Mouse (Mus musculus): ENCODE measurements around the gene Klf11. TPM values are rescaled to one million over a fixed set of nuclear protein-coding genes. Genes with fewer than 3 reads are reported as not detected.

Gene Klf11
- polyA plus RNA-seq, 1 experiment from 2014 or later: 14.3 TPM

DNA sequence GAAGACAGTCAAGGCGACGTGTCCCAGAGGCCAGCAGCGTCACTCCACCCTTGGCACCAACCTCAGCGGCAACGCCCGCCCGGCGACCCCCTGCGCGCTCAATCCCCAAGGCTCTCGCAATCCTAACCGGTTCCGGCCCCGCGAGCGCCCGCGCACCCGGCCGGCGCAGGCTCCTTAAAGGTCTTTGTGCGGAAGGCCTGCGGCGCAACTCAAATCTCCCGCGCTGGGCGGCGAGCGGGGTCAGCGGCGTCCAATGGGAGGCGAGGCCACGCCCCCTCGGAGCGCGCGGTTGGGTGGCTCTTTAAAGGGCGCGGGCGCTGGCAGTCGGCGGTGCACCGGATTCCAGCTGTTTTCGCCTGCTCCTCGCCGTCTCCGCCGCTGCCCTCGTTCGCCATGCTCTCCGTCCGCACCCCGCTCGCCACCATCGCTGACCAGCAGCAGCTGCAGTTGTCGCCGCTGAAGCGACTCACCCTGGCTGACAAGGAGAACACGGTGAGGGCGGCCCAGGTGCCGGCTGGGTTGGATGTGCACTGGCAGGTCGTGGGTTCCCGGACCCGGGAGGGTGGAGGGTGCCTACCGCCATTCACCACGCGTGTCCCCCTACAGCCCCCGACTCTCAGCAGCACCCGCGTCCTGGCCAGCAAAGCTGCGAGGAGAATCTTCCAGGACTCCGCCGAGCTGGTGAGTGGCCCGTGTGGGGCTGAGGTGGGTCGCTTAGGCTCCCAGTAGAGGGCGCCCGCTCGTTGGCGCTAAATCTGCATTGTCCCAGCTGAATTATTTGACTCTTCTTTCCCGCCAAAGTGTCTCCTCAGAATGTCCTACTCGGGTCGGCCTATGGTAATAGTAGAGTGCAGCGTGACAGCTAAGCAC is 57.1 kb downstream of the Klf11 start, which contains the start of gene Rrm2:
TSS of gene Rrm2 (plus strand) at position 288 of the 870 bp plus-strand sequence.
- Histone ChIP-seq H3K9me3 (no peaks in the 10 kb centered on the region), H3K9ac (peak within 1 kb of the TSS; percentile 80), H3K36me3 (no peaks in the 10 kb centered on the region), H3K4me2 (peak within 1 kb of the TSS; percentile 93), H3K27ac (replicated peaks) (peak within 1 kb of the TSS; percentile 81), H3K4me3 (peak within 1 kb of the TSS; percentile 93), H3K27me3 (peaks cover 9% of the 10 kb centered on the region), H3K4me1 (replicated peaks) (peaks cover 21% of the 10 kb centered on the region)
- peak; percentile 89 for ATAC-seq (ENCODE audit: low FRiP score, low read depth)
- 0% methylated on average over 65 of the region's 83 CpGs for WGBS

DNA sequence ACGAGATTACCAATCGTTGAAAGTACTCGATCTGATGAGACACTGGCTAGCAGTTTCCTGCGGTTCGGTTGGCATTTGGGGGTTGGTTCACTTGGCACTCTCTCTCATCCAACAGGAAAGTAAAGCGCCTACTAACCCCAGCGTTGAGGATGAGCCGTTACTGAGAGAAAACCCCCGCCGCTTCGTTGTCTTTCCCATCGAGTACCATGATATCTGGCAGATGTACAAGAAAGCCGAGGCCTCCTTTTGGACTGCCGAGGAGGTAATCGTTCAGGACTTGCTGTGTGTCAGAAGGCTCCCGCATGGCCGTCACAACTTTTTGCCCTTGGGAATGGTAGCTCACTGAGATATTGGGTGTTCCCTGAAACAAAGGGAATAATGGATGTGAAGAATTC is 57.7 kb downstream of the Klf11 start:
- Histone ChIP-seq H3K36me3 (no peaks in the 10 kb centered on the region), H3K9me3 (no peaks in the 10 kb centered on the region), H3K27ac (replicated peaks) (no peak overlapping the region), H3K9ac (peak overlapping the region; percentile 80), H3K27me3 (peaks cover 9% of the 10 kb centered on the region), H3K4me1 (replicated peaks) (peaks cover 21% of the 10 kb centered on the region), H3K4me3 (peak overlapping the region; percentile 93), H3K4me2 (peak overlapping the region; percentile 93)
- no peak for ATAC-seq (ENCODE audit: low FRiP score, low read depth)
- WGBS: under 1% methylated on average over 17 of the region's 17 CpGs

DNA sequence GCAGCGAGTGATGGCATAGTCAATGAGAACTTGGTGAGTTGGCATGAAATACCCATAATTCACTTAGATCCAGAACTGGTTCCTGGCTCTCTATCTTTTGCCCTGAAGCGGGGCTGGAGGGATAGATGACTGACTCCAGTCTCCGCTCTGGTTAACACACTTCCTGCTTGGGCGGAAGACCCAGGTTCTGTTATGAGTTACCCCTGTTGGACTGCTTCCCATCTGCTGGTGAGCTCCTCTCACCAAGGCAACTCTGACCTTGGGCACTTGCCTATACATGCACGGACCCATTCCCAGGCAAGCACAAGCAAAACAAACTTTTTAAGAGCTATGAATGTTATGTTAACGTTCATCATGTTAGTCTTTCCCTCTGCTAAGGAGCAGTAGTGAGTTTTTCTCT is 58.3 kb downstream of the Klf11 start:
- no peak overlapping the region for H3K9ac ChIP-seq
- no peaks in the 10 kb centered on the region for H3K36me3 ChIP-seq
- peaks cover 21% of the 10 kb centered on the region for H3K4me1 ChIP-seq (replicated peaks)
- WGBS: 23% methylated on average over 6 of the region's 6 CpGs
- no peaks in the 10 kb centered on the region for H3K9me3 ChIP-seq
- peak overlapping the region; percentile 93 for H3K4me2 ChIP-seq
- peaks cover 9% of the 10 kb centered on the region for H3K27me3 ChIP-seq
- no peak overlapping the region for H3K27ac ChIP-seq (replicated peaks)
- H3K4me3 ChIP-seq: peak overlapping the region; percentile 93
- ATAC-seq (ENCODE audit: low FRiP score, low read depth): no peak

DNA sequence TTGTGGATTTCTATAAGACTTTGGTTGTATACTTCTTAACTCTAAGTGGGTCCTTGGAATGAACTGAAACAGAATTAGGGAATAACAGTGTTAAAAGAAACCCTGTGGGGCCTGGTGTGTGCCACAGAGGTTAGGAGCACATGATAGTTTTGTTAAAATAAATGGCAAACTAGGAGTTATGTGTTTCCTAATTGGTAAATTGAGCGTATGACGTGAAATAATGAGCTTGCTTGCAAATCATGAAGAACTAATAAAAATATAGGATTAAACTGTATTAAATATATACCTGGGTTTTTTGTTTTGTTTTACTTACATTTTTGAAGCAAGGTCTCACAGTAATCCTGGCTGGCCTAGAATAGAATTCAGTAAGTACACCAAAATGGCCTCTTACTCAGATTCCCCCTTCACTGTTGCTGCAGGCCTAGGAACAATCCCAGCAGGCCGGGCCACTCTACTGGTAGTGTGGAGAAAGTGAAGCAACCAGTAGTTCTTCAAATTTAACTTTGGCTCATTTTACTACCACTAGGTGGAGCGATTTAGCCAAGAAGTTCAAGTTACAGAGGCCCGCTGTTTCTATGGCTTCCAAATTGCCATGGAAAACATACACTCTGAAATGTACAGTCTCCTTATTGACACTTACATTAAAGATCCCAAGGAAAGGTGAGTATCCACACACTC is 58.9 kb downstream of the Klf11 start:
- peaks cover 9% of the 10 kb centered on the region for H3K27me3 ChIP-seq
- H3K27ac ChIP-seq (replicated peaks): no peak overlapping the region
- no peaks in the 10 kb centered on the region for H3K36me3 ChIP-seq
- peak; percentile 1; the same call in 1 of the 2 replicates for ATAC-seq (ENCODE audit: low FRiP score, low read depth)
- no peak overlapping the region for H3K9ac ChIP-seq
- H3K4me1 ChIP-seq (replicated peaks): peaks cover 21% of the 10 kb centered on the region
- H3K9me3 ChIP-seq: no peaks in the 10 kb centered on the region
- H3K4me2 ChIP-seq: peak overlapping the region; percentile 93
- peak overlapping the region; percentile 93; the same call in 1 of the 2 replicates for H3K4me3 ChIP-seq
- WGBS: 30% methylated on average over 5 of the region's 5 CpGs

DNA sequence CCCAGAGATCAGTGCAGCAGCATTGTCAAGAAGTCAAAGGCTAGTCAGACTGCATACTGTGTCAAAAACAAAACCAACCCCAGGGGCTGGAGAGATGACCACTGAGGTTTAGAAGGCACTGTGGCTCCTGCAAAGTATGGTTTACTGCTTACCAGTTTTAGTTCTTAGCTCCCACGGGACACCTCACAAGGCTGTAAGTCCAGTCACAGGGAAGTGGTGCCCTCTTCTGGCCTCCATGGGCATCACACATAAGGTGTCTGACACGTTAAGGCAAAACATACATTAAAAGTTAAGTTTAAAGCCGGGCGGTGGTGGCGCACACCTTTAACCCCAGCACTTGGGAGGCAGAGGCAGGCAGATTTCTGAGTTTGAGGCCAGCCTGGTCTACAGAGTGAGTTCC is 59.6 kb downstream of the Klf11 start:
- Histone ChIP-seq H3K9me3 (no peaks in the 10 kb centered on the region), H3K27ac (replicated peaks) (no peak overlapping the region), H3K36me3 (no peaks in the 10 kb centered on the region), H3K4me2 (peak overlapping the region; percentile 19; the same call in 1 of the 2 replicates), H3K4me1 (replicated peaks) (peaks cover 21% of the 10 kb centered on the region), H3K9ac (no peak overlapping the region), H3K4me3 (no peak overlapping the region), H3K27me3 (peaks cover 9% of the 10 kb centered on the region)
- no peak for ATAC-seq (ENCODE audit: low FRiP score, low read depth)
- 52% methylated on average over 5 of the region's 5 CpGs for WGBS

Other genes with a start within 250 kb of the Klf11 start
- gene Taf1b, start 152.9 kb upstream of the Klf11 start, polyA plus RNA-seq (2015; fragmentation: Nextera tagmentation; extraction: Ambion mirVana): 30.3 and 34.1 TPM in 2 replicates
- 0.97 and 1.3 TPM in 2 replicates for gene Grhl1, start 79.0 kb upstream of the Klf11 start, polyA plus RNA-seq (2015; fragmentation: Nextera tagmentation; extraction: Ambion mirVana)
- gene Cys1, start 30.5 kb downstream of the Klf11 start, polyA plus RNA-seq (2015; fragmentation: Nextera tagmentation; extraction: Ambion mirVana): 1.3 and 1.6 TPM in 2 replicates
- 64.0 and 73.5 TPM in 2 replicates for gene Rrm2, start 57.0 kb downstream of the Klf11 start, polyA plus RNA-seq (2015; fragmentation: Nextera tagmentation; extraction: Ambion mirVana)
- gene Mboat2, start 179.6 kb downstream of the Klf11 start, polyA plus RNA-seq (2015; fragmentation: Nextera tagmentation; extraction: Ambion mirVana): 65.5 and 66.9 TPM in 2 replicates